ENCODE assay signal across 8 mouse cellular contexts in genomic region chr7:101109856-101110350, GRCm38 (mm10). TPM values are rescaled to one million over a fixed set of nuclear protein-coding genes. Genes with fewer than 3 reads are reported as not detected.
A peak's percentile ranks its signal among the peaks of the same experiment; 100 is the strongest.
DNase-seq lines count a peak whose midpoint lies in the region; ATAC-seq and TF ChIP-seq lines count a peak whose summit lies in the region.

No protein-coding gene starts in this region.

- H3K4me1 ChIP-seq in heart, embryonic 16.5 days (ENCODE audit: control insufficient read depth, insufficient read depth, low read length): peaks cover 15% of the 10 kb centered on the region
- H3K4me1 ChIP-seq in lung, embryonic 14.5 days (ENCODE audit: insufficient read depth): no peaks in the 10 kb centered on the region
- H3K4me1 ChIP-seq in stomach, embryonic 15.5 days: peaks cover 8% of the 10 kb centered on the region; the same call in 1 of the 2 replicates

- TF ChIP-seq CTCF in lung, embryonic 14.5 days (IDR thresholded peaks at IDR 0.05; ENCODE audit: low read depth): no peak

- 0 out of 2 replicates have a peak, but pooled peaks cover 2% of the 10 kb centered on the region for H3K9me3 ChIP-seq in heart, embryonic 16.5 days (replicated peaks; ENCODE audit: control insufficient read depth, low read length)
- no peaks in the 10 kb centered on the region for H3K9me3 ChIP-seq in lung, embryonic 14.5 days (ENCODE audit: low read depth, low read length)
- H3K9me3 ChIP-seq in stomach, embryonic 15.5 days: no peaks in the 10 kb centered on the region

- peak overlapping the region; percentile 64 for H3K4me2 ChIP-seq in heart, embryonic 16.5 days (ENCODE audit: low read depth, low read length)
- H3K4me2 ChIP-seq in lung, embryonic 14.5 days: peak overlapping the region; percentile 90
- H3K4me2 ChIP-seq in stomach, embryonic 15.5 days: peak overlapping the region; percentile 78

- intact Hi-C loops in left cerebral cortex, postnatal 4 days (cut with DNase I): loop anchor here (10.0 kb wide), 1 partner anchor 125 kb away; no protein-coding TSS in a partner anchor
- intact Hi-C loops in left cerebral cortex, postnatal 36 days (cut with DNase I): loop anchor here (2.0 to 10.0 kb wide), 4 partner anchors 47 to 885 kb away; partner anchors contain the start of genes Mrpl48, Pgm2l1 and Rab6a

- no peaks in the 10 kb centered on the region for H3K27me3 ChIP-seq in heart, embryonic 16.5 days (ENCODE audit: control insufficient read depth, insufficient read depth, low read length)
- H3K27me3 ChIP-seq in lung, embryonic 14.5 days (ENCODE audit: insufficient read depth, low read length): no peaks in the 10 kb centered on the region
- H3K27me3 ChIP-seq in stomach, embryonic 15.5 days (replicated peaks): no peaks in the 10 kb centered on the region

- no peak for ATAC-seq in heart, embryonic 16.5 days (replicated peaks; ENCODE audit: extremely low read depth, insufficient read depth, low FRiP score)
- no peak for ATAC-seq in lung, embryonic 14.5 days (ENCODE audit: insufficient read depth)
- no peak for ATAC-seq in stomach, embryonic 15.5 days (ENCODE audit: insufficient read depth, low FRiP score, low read depth)
- no peak for ATAC-seq in inflammation-experienced regulatory T-cells, adult 6 months

- WGBS in heart, embryonic 16.5 days: 10% methylated on average over 8 of the region's 8 CpGs
- 7% methylated on average over 8 of the region's 8 CpGs for WGBS in lung, embryonic 14.5 days
- WGBS in stomach, embryonic 15.5 days: 10% methylated on average over 8 of the region's 8 CpGs

- peak overlapping the region; percentile 95 for H3K9ac ChIP-seq in heart, embryonic 16.5 days (ENCODE audit: low read length)
- H3K9ac ChIP-seq in lung, embryonic 14.5 days: peak overlapping the region; percentile 85
- H3K9ac ChIP-seq in stomach, embryonic 15.5 days: peak overlapping the region; percentile 80

- DNase-seq in left cerebral cortex, postnatal 4 days: peak; percentile 38
- no peak for DNase-seq in left cerebral cortex, postnatal 36 days (ENCODE audit: low spot score in 2 of 2)
- peak; percentile 58 to 68 for DNase-seq in cerebellum, postnatal 14 days
- peak; percentile 38 for DNase-seq in lung, embryonic 14.5 days
- DNase-seq in gastrocnemius, adult 8-10 months (ENCODE audit: low spot score in 2 of 2): no peak

- H3K36me3 ChIP-seq in heart, embryonic 16.5 days (ENCODE audit: control insufficient read depth, insufficient read depth): peaks cover 17% of the 10 kb centered on the region
- H3K36me3 ChIP-seq in lung, embryonic 14.5 days (ENCODE audit: insufficient read depth): peaks cover 22% of the 10 kb centered on the region
- peaks cover 4% of the 10 kb centered on the region; the same call in 1 of the 2 replicates for H3K36me3 ChIP-seq in stomach, embryonic 15.5 days

- peak overlapping the region; percentile 98 for H3K27ac ChIP-seq in heart, embryonic 16.5 days (ENCODE audit: low read length)
- H3K27ac ChIP-seq in lung, embryonic 14.5 days (ENCODE audit: low read depth): peak overlapping the region; percentile 99
- peak overlapping the region; percentile 96 for H3K27ac ChIP-seq in stomach, embryonic 15.5 days

- peak overlapping the region; percentile 86 for H3K4me3 ChIP-seq in heart, embryonic 16.5 days (ENCODE audit: low read length)
- peak overlapping the region; percentile 81 for H3K4me3 ChIP-seq in lung, embryonic 14.5 days (ENCODE audit: low read depth, low read length)
- peak overlapping the region; percentile 73 for H3K4me3 ChIP-seq in stomach, embryonic 15.5 days (replicated peaks)

RNA-seq across cellular contexts. Expression of gene Fchsd2, which starts 17.2 kb away (rescaled TPM):
- 100 to 1,000 TPM; 107 to 122 TPM for total RNA-seq in left cerebral cortex, postnatal 4 days (2021)
- total RNA-seq in left cerebral cortex, postnatal 36 days (2021): 10 to 100 TPM; 31.3 to 41.8 TPM
- polyA plus RNA-seq in heart, embryonic 16.5 days (2015; fragmentation: Nextera tagmentation; extraction: Ambion mirVana): 15.1 and 16.4 TPM in 2 replicates
- polyA plus RNA-seq in lung, embryonic 14.5 days (2014; fragmentation: Nextera tagmentation; extraction: Ambion mirVana): 23.6 and 23.8 TPM in 2 replicates
- 20.0 and 21.2 TPM in 2 replicates for polyA plus RNA-seq in stomach, embryonic 15.5 days (2015; fragmentation: Nextera tagmentation; extraction: Ambion mirVana)
- polyA plus RNA-seq in inflammation-experienced regulatory T-cells, adult 6 months (2017; shearing (Covaris generic)): 10 to 100 TPM; 29.3 to 53.7 (median 41.9) TPM
- 1 to 10 TPM; 4.2 to 5.5 (median 5.0) TPM for total RNA-seq in gastrocnemius, adult 8-10 months (2022)

Comparison
In these comparisons a context has a peak if more than half of its experiments do, and no peak if none do; other contexts are left out.
1. DNase-seq: peak in left cerebral cortex, postnatal 4 days (single experiment), cerebellum, postnatal 14 days (2 of 2) and lung, embryonic 14.5 days (single experiment); none in left cerebral cortex, postnatal 36 days (0 of 2) and gastrocnemius, adult 8-10 months (0 of 2).
2. Peak in every context shown above with its lines, with median percentiles within 50 percentile points of each other: H3K27ac ChIP-seq, H3K4me2 ChIP-seq, H3K4me3 ChIP-seq and H3K9ac ChIP-seq.